Mouse (Mus musculus) stomach, postnatal 0 days (tissue): ENCODE measurements at regions not wholly inside any gene's neighbourhood (a gene's known extent, or its start where the extent isn't known, plus 50 kb on each side); places are given as distances from the start of the nearest gene placed in this dataset.

Experiments used
- ATAC-seq: fragments of 200-750 bp; cut with Nextera tagmentation; 2 replicates; pipeline ENCODE4 v1.8.0; 2017; ENCODE audit not compliant: low FRiP score, low TSS enrichment
- DNase-seq: peaks from one replicate; pipeline ENCODE4 v3.0.0-alpha.2; 2016; ENCODE audit warnings: low spot score
- H3K27ac ChIP-seq: fragments of 300-500 bp; sonication (generic); replicated peaks from 2 replicates; pipeline ENCODE4 v1.5.1; 2014; ENCODE audit warnings: mild to moderate bottlenecking, control low read depth
- H3K27me3 ChIP-seq: fragments of 300-500 bp; sonication (generic); 2 replicates; pipeline ENCODE4 v1.6.1; 2014; ENCODE audit warnings: low read length; ENCODE audit not compliant: control insufficient read depth, insufficient read depth
- H3K36me3 ChIP-seq: fragments of 300-500 bp; sonication (generic); 2 replicates; pipeline ENCODE4 v1.6.1; 2014; ENCODE audit warnings: low read length, mixed read lengths; ENCODE audit not compliant: control insufficient read depth, insufficient read depth
- H3K4me1 ChIP-seq: fragments of 300-500 bp; sonication (generic); replicated peaks from 2 replicates; pipeline ENCODE4 v1.6.1; 2014; ENCODE audit warnings: antibody characterized with exemption; ENCODE audit not compliant: control insufficient read depth, insufficient read depth
- H3K4me2 ChIP-seq: fragments of 300-500 bp; sonication (generic); replicated peaks from 2 replicates; pipeline ENCODE4 v1.6.1; 2014; ENCODE audit warnings: low read depth, mild to moderate bottlenecking, control low read depth, moderate library complexity
- H3K4me3 ChIP-seq: fragments of 300-500 bp; sonication (generic); 2 replicates; pipeline ENCODE4 v1.5.1; 2014; ENCODE audit warnings: low read depth, low read length, control low read depth
- H3K9ac ChIP-seq: fragments of 300-500 bp; sonication (generic); 2 replicates; pipeline ENCODE4 v1.6.1; 2014; ENCODE audit warnings: mild to moderate bottlenecking, low read length, control low read depth, mixed read lengths
- H3K9me3 ChIP-seq: fragments of 300-500 bp; sonication (generic); 2 replicates; pipeline ENCODE4 v1.6.1; 2016; ENCODE audit warnings: low read length; ENCODE audit not compliant: control insufficient read depth
- CTCF ChIP-seq: IDR thresholded peaks from 2 replicates; pipeline ENCODE4 v1.5.1; 2016; ENCODE audit warnings: antibody characterized with exemption, low read depth, mild to moderate bottlenecking, moderate library complexity
- EP300 ChIP-seq: optimal IDR thresholded peaks from 2 replicates; pipeline ENCODE3; 2016; ENCODE audit warnings: antibody characterized with exemption
- WGBS: fragments of 180-500 bp; shearing (Covaris S2); extraction: QIAGEN DNeasy Blood & Tissue Kit; methylation state at CpG from one replicate; pipeline ENCODE4 v1.1.7; 2014; 5-methylcytosine and 5-hydroxymethylcytosine counted together

- ATAC-seq (no peak), DNase-seq (no peak)
- Histone ChIP-seq H3K4me3 (no peak overlapping the region), H3K9ac (no peak overlapping the region), H3K9me3 (no peaks in the 10 kb centered on the region), H3K4me2 (no peak overlapping the region), H3K36me3 (no peaks in the 10 kb centered on the region), H3K27ac (no peak overlapping the region), H3K27me3 (no peaks in the 10 kb centered on the region), H3K4me1 (no peaks in the 10 kb centered on the region)
- TF ChIP-seq EP300 = no peak
- 66% methylated on average over 5 of the region's 5 CpGs for WGBS
Measured at GRCm38 (mm10) chr5:51783523-51783922, 216.0 kb upstream of the Ppargc1a start.

GRCm38 (mm10) chr5:51783099-51783498 is 215.6 kb upstream of the Ppargc1a start:
- H3K4me3 ChIP-seq = no peak overlapping the region
- WGBS = 91% methylated on average over 9 of the region's 9 CpGs
- ATAC-seq = no peak
- no peak for TF ChIP-seq EP300
- no peak for TF ChIP-seq CTCF
- no peaks in the 10 kb centered on the region for H3K9me3 ChIP-seq
- no peak overlapping the region for H3K9ac ChIP-seq
- no peaks in the 10 kb centered on the region for H3K36me3 ChIP-seq
- no peak overlapping the region for H3K27ac ChIP-seq
- no peak overlapping the region for H3K4me2 ChIP-seq
- H3K4me1 ChIP-seq = no peaks in the 10 kb centered on the region
- no peak for DNase-seq
- no peaks in the 10 kb centered on the region for H3K27me3 ChIP-seq

GRCm38 (mm10) chr5:51775502-51776145 is 208.1 kb upstream of the Ppargc1a start:
- Histone ChIP-seq H3K9ac (no peak overlapping the region), H3K27me3 (no peaks in the 10 kb centered on the region), H3K36me3 (no peaks in the 10 kb centered on the region), H3K4me1 (no peaks in the 10 kb centered on the region), H3K4me2 (no peak overlapping the region), H3K9me3 (no peaks in the 10 kb centered on the region), H3K27ac (no peak overlapping the region), H3K4me3 (no peak overlapping the region)
- no peak for TF ChIP-seq CTCF
- no peak for TF ChIP-seq EP300
- DNase-seq = no peak
- 89% methylated on average over 9 of the region's 9 CpGs for WGBS
- no peak for ATAC-seq

GRCm38 (mm10) chr5:51771655-51772054 is 204.1 kb upstream of the Ppargc1a start:
- no peaks in the 10 kb centered on the region for H3K4me1 ChIP-seq
- H3K27me3 ChIP-seq = no peaks in the 10 kb centered on the region
- no peak for DNase-seq
- H3K9me3 ChIP-seq = no peaks in the 10 kb centered on the region
- H3K27ac ChIP-seq = no peak overlapping the region
- no peaks in the 10 kb centered on the region for H3K36me3 ChIP-seq
- H3K9ac ChIP-seq = no peak overlapping the region
- 67% methylated on average over 2 of the region's 2 CpGs for WGBS
- TF ChIP-seq EP300 (no peak), CTCF (no peak)
- no peak for ATAC-seq
- H3K4me2 ChIP-seq = no peak overlapping the region
- no peak overlapping the region for H3K4me3 ChIP-seq

- DNase-seq = no peak
- ATAC-seq = no peak
- Histone ChIP-seq H3K4me1 (no peaks in the 10 kb centered on the region), H3K9ac (no peak overlapping the region), H3K27me3 (no peaks in the 10 kb centered on the region), H3K9me3 (no peaks in the 10 kb centered on the region), H3K36me3 (no peaks in the 10 kb centered on the region), H3K4me2 (no peak overlapping the region), H3K27ac (no peak overlapping the region), H3K4me3 (no peak overlapping the region)
- 69% methylated on average over 3 of the region's 3 CpGs for WGBS
- TF ChIP-seq CTCF = no peak
- TF ChIP-seq EP300 = no peak
Measured at GRCm38 (mm10) chr5:51766111-51766510, 198.6 kb upstream of the Ppargc1a start.

GRCm38 (mm10) chr5:51764416-51764815 is 196.9 kb upstream of the Ppargc1a start:
- WGBS = 73% methylated on average over 7 of the region's 7 CpGs
- no peak overlapping the region for H3K27ac ChIP-seq
- no peak overlapping the region for H3K4me2 ChIP-seq
- no peaks in the 10 kb centered on the region for H3K36me3 ChIP-seq
- ATAC-seq (no peak), DNase-seq (no peak)
- no peaks in the 10 kb centered on the region for H3K4me1 ChIP-seq
- no peaks in the 10 kb centered on the region for H3K9me3 ChIP-seq
- H3K4me3 ChIP-seq = no peak overlapping the region
- H3K9ac ChIP-seq = no peak overlapping the region
- TF ChIP-seq EP300 = no peak
- no peak for TF ChIP-seq CTCF
- no peaks in the 10 kb centered on the region for H3K27me3 ChIP-seq
